Mouse (Mus musculus) frontal cortex, postnatal 36 days (tissue): ENCODE measurements around the gene Derl2.

Experiments used
- DNase-seq, 2 experiments: peaks; one replicate each; pipeline ENCODE4 v3.0.0; 2022; ENCODE audit warnings: low spot score in 2 of 2

The Derl2 gene

GRCm38 (mm10) chr11:71019201-71020068 is at the start of gene Derl2, which contains the start of gene Mis12:
TSS of gene Derl2 (minus strand) at chr11:71019841.
TSS of gene Mis12 (plus strand) at chr11:71019611.
- peak; percentile 99 for DNase-seq

DNA sequence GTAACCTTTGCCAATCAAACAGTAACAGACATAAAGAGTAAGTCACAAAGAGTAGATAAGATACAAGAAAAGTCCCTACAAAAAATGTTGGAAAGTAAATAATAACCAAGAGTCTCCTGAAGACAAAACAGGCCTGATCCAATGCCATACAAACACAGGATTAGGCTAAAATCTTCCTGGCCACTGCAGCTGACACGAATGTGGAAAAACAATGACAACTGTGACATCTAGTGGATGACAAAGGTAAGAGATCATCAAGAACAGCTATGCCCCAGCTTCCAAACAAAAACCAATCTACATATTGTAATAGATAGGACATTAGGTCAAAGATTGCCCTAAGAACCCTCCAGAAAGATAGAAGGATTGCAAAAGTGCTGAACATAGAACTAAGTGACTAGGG is 32.9 kb upstream of the Derl2 start:
- DNase-seq, result peak in 1 of 2 experiments; percentile 30

DNA sequence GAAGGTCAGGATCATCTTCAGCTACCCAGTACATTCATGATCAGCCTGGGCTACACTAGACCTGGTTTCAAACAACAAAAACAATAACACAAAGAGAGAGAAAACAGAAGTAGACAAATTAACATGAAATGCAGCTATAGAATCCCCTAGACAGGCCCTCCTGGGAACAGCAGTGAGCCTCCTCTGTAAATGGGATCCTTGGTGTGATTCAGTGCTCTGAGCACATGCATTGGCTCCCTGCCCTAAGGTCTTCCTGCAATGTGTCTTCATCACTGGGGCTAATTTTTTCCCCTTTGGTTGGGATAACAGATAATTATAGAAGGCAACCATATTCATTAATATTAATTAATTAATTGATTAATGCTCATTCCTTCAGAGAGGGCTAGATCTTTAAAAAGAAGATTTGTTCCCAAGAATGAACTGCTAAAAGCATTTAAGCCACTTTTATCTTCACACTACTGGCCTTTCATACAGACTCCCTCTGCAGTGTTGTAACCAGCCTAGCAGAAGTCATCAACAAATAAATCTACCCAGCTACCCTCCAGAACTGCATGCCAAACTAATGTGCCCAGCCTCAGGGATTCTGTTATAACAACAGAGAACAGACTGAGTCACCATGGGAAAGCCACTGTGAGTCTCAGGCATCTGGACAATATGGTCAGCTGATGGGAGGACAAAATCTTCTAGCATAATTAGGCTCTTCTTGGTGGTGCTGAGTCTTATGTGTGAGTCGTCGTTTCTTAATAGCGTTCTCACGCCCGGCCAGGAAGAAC is 20.1 kb upstream of the Derl2 start:
- no peak for DNase-seq

DNA sequence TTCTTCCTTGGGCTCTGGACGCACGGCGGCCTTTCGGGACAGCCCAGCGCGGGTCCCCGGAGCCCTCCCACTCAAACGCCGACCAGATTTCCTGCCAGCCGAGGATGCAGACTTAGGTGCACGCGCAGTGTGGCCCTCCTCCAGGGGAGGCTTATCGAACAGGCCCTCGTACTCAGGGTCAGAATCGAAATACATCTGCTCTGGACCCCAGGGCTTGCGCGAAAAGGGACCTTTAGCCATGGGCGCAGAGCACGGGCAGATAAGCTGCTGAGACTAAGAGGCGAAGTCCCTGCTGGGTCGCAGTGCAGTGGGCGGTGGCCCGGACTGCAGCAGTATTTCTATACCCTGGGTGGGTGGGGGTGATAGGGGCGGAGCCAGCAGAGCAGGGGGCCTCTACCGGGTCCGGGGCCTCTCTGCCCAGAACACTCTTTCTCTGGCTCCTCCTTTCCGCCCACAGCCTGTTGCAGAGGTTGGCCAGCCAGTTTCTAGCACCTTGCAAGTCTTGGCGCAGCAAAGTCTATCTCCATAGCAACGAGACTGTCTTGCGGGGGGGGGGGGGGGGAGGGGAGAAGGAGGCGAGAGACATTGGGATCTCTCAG is 13.6 kb upstream of the Derl2 start, which contains the start of gene 6330403K07Rik:
TSS of gene 6330403K07Rik (minus strand) at position 351 of the 599 bp plus-strand sequence.
- peak; percentile 68 to 75 for DNase-seq

- DNase-seq, result peak; percentile 58 to 59
Observed at GRCm38 (mm10) chr11:71032491-71033162, 13.0 kb upstream of the Derl2 start.

DNA sequence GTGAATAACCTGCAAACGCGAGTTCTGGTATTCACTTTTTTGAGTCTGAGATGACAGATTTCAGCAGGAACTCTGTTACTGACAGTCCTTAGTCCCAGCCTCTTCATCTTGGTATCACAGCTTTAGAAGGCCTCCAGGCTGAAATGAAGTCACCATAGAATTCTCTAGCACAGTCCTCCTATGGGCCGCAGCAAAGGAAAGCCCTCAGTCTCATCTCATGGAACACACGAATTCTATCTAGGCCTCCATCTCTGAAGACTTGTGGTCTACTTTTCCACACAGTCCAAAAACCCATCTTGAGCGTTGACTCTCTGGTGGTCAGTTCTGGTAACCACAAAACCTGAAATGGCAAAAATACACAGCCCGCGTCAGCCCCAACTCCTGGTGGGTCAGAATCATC is 12.4 kb upstream of the Derl2 start:
- DNase-seq, result peak in 1 of 2 experiments; percentile 12

- no peak for DNase-seq
Observed at GRCm38 (mm10) chr11:71029403-71030118, 9.9 kb upstream of the Derl2 start.

DNA sequence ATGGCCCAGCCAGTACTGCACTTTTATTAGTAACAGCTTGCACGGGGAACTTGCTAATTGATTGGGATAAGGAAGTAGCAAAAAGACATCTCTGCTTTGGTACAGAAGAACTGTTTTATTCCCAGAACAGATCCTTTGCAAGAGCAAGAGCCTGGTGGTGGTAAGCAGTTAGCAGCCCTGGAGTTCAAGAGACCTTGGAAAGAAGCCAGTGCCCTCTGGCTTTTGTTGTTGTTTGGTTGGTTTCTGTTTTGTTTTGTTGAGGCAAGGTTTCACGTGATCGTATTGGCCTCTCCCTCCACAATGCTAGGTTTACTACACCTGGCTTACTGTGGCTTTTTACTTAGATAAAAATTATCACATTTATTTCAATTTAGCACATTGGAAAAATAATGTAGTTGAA is 8.6 kb upstream of the Derl2 start:
- DNase-seq, result no peak

DNA sequence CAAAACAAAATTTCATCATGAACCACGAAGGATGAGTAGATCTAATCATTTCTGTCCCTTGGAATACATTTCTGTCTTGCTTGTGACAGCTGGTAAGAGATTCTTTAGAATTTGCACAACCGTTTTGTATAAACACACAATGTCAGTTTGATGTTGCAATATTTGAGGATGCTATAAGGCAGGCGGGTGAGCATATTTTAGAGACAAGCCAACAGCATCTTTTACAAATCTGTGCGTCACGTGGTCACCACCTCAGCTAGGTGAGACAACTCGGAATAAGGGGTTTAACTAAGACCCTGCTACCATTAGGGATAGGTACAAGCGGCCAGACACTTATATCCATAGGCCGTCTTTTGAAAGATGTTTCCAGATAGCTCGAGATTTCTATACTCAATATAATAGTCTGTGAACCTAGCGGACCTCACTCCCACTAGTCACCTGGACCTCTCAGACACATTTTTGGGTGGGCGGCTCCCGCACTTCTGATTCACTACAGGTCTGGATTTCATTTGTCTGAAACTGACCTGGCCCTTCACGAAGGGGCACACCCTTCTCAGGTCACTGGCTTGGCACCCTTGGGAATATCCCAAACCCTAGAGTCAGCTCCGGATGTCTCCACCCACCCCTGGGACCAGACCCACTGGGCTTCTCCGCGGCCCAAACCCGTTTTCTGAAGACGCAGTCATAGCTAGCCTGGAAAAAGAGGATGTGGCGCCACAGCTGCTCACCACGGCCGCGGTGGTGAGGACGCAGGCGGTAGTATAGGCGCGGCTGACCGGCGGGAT is 1.0 kb downstream of the Derl2 start:
- DNase-seq, result no peak

DNA sequence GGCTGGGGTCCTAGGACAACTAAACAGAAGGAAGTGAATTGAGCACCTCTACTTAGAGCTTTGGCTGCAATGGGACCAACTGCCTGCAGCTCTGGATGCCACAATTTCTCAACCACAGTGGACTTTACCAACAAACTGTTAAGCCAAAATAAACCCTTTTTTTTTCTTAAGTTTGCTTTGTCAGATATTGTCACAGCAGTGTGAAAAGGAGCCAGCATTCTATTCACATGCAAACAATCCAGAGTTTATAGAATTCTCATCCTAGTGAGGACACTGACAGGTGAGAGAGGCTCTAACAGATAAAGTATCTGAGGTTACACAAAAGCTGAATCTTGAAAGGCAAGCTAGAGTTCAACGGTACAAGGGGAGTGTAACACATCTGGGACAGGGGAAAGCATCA is 2.6 kb downstream of the Derl2 start:
- no peak for DNase-seq

DNA sequence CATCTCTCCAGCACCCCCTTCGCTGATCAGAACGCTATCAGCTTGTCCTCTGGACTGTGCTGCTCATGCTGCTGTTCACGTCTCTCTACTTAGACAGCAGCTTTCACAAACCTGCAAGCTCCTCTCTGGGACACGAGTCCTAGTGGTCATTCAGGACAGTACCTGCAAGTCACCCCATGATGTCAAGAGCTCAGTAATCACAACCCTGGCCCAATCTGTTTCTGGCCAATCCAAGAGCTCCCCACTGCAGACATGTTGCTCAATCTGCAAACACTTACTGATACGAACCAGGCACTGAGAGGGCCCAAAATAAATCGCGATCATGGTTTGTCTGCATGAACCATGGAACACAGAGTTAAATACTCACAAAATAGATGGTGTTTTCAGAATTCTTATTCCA is 6.9 kb downstream of the Derl2 start:
- DNase-seq, result no peak

- DNase-seq, result no peak
Observed at GRCm38 (mm10) chr11:71008321-71008720, 11.3 kb downstream of the Derl2 start.

- no peak for DNase-seq
Observed at GRCm38 (mm10) chr11:71007831-71008230, 11.8 kb downstream of the Derl2 start.

- DNase-seq, result no peak
Observed at GRCm38 (mm10) chr11:71007026-71007425, 12.6 kb downstream of the Derl2 start.

DNA sequence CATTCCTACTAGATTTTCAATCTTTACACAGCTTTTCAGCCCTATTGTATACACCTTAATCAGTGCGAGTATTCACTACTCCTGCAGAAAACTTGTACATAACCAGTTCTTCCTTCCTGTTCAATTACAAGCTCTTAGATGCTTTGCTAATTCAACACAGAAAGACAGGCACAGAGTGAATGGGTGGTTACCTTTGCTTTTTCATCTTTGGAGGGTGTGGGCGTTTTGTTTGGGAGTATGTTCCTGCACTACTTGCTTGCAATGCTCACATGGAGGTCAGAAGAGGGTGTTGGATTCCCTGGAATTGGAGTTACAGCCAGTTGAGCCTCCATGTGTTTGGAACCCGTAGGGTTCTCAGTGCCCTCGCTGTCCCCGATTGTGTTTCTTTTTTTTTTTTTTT is 14.6 kb downstream of the Derl2 start:
- no peak for DNase-seq

GRCm38 (mm10) chr11:71004316-71004773 is 15.3 kb downstream of the Derl2 start, which contains the start of gene Dhx33:
TSS of gene Dhx33 (minus strand) at chr11:71004437.
- peak; percentile 97 to 98 for DNase-seq

DNA sequence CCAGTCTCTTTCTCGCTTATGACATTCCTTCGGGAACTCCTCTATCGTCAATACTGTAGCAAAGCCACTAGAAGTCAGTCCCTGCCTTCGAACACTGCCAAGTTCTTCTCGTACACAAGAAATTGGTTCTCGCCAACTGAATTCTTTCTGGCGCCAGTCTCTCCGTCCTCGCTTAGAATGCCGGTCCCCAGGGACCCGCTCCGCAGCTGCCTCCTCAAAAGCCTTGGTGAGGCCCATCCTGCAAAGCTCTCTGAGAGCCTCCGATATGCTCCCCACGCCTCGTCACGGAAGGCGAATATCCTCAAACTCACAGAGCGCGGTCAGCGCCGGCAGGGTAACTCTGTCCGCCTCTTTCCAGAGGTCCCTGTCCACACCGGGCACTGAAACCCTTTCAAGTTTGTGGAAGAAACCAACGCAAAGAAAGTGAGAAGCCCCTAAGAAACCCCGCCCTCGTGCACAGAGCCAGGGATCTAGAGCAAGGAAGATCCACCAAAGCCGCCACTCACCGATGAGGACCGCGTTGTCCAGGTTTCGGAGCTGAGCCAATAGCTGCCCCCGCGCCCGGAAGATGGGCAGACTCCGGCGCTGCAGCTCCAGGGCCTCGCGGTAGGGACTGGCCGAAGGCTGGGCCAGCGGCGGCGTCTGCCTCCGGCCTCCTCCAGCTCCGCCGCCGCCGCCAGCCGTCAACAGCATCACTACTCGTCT is 15.9 kb downstream of the Derl2 start:
- DNase-seq, result no peak

GRCm38 (mm10) chr11:71001167-71001566 is 18.5 kb downstream of the Derl2 start:
- peak in 1 of 2 experiments; percentile 28 for DNase-seq

DNA sequence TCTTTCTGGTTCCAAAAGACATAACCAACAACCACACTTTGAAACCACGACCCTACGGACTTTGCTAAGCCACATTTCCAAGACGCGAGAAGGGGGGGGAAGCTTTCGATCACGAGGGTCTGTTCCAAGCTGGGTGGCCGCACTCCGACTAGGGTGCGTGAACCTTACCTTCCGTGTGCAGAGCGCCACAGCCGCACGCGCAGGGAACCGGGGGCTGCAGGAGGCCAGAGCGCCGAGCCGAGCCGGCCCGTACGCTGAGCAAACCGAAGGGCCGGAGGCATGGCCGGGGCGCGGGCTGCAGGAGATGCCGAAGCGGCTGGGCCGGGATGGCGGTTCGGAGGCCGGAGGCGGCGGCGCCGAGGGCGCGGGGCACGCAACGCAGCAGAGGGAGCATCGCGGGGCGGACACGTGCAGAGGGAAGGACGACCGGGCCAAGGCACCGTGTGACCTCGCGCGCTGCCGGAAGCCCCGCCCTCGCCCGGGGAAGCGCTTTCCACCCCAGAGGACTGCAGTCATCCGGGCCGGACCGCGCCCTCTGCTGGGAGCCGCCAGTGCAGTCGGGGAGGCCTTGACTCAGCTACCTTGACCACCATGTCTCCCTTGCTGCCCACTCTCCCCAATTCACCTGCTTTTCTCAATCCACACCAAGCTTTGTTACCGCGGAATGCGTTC is 36.9 kb downstream of the Derl2 start, which contains the start of gene C1qbp:
TSS of gene C1qbp (minus strand) at position 470 of the 672 bp plus-strand sequence.
- DNase-seq, result peak; percentile 92
